Mouse (Mus musculus) liver (tissue): ENCODE measurements at regions not wholly inside any gene's neighbourhood (a gene's known extent, or its start where the extent isn't known, plus 50 kb on each side); places are given as distances from the start of the nearest gene placed in this dataset.

ENCODE experiments used
- DNase-seq: peaks from one replicate; pipeline ENCODE4 v3.0.0-alpha.2; 2020; ENCODE audit warnings: mixed read lengths

DNA sequence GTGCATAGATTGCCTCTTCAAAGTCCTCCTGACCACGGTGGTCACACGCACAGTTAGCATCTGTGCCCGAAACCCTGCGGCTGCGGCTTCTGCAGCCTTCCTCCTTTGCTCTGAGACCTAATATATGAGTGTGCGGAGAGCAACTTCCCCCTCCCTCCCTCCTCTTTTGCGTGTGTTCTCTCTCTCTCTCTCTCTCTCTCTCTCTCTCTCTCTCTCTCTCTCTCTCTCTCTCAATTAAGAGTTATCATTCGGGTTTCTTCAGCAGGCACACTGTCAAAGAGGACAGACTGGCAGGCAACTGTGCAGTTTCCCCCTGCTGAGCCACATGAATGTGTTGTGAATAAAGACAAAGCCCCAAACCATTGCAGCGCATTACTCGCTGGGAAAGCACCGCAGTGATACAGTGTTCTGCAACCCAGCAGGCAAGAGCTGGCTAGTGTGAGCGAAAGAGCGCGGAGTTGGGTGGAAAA lies 900.8 kb downstream of the Mat2b start:
- DNase-seq, result peak; percentile 4

DNA sequence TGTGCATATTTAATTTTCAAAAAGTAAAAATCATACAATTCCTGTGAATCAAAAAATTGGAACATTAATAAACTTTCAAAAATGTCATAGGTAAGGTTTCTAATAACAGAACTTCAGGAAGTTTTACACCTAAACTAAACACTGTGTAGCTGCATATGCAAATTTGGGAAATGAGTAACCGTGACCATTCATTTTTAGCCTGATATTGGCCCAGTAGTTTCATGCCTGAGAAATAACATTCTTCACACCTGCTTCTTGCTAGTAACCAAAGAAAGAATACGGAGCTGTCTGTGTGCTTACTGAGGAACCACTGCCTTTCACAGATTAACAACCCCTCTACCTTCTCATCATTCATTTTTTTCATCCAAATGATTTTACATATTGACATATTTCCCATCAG lies 902.9 kb downstream of the Mat2b start:
- DNase-seq, result no peak
